Mouse (Mus musculus): ENCODE results near the gene Prss23. TPM values are rescaled to one million over a fixed set of nuclear protein-coding genes. Genes with fewer than 3 reads are reported as not detected.

Prss23 gene
- total and polyA plus RNA-seq, 3 experiments: 0.16 TPM; not detected in 2

GRCm38 (mm10) chr7:89463246-89463645, 63.7 kb downstream of the Prss23 start:
- TF ChIP-seq TAL1 (conservative IDR thresholded peaks at IDR 0.05; ENCODE audit: low read depth, low read length) (no peak), CTCF (IDR thresholded peaks at IDR 0.05; ENCODE audit: low read depth, low read length) (no peak), POLR2AphosphoS5 (IDR thresholded peaks at IDR 0.05; ENCODE audit: insufficient replicate concordance, low read depth, low read length) (no peak), GATA1 (IDR thresholded peaks at IDR 0.05; ENCODE audit: borderline replicate concordance, low read length) (no peak), GATA2 (IDR thresholded peaks at IDR 0.05; ENCODE audit: borderline replicate concordance, low read depth, low read length) (no peak)
- Histone ChIP-seq H3K9me3 (replicated peaks) (no peaks in the 10 kb centered on the region), H3K4me3 (ENCODE audit: low read depth, low read length) (no peak overlapping the region), H3K4me1 (ENCODE audit: insufficient read depth, low read depth, low read length) (no peaks in the 10 kb centered on the region), H3K36me3 (replicated peaks) (no peaks in the 10 kb centered on the region), H3K27me3 (ENCODE audit: insufficient read depth, low read length) (no peaks in the 10 kb centered on the region)
- no peak for DNase-seq (ENCODE audit: low spot score)
- no peak for ATAC-seq (ENCODE audit: extremely low read depth, insufficient number of reproducible peaks, low FRiP score, poor library complexity, severe bottlenecking)

GRCm38 (mm10) chr7:89462646-89463207, 64.3 kb downstream of the Prss23 start:
- TF ChIP-seq POLR2AphosphoS5 (IDR thresholded peaks at IDR 0.05; ENCODE audit: insufficient replicate concordance, low read depth, low read length): no peak
- TF ChIP-seq CTCF (IDR thresholded peaks at IDR 0.05; ENCODE audit: low read depth, low read length): no peak
- no peak for TF ChIP-seq GATA1 (IDR thresholded peaks at IDR 0.05; ENCODE audit: borderline replicate concordance, low read length)
- TF ChIP-seq GATA2 (IDR thresholded peaks at IDR 0.05; ENCODE audit: borderline replicate concordance, low read depth, low read length): no peak
- no peak for TF ChIP-seq TAL1 (conservative IDR thresholded peaks at IDR 0.05; ENCODE audit: low read depth, low read length)
- Histone ChIP-seq H3K27me3 (ENCODE audit: insufficient read depth, low read length) (no peaks in the 10 kb centered on the region), H3K4me1 (ENCODE audit: insufficient read depth, low read depth, low read length) (no peaks in the 10 kb centered on the region), H3K4me3 (ENCODE audit: low read depth, low read length) (no peak overlapping the region), H3K36me3 (replicated peaks) (no peaks in the 10 kb centered on the region), H3K9me3 (replicated peaks) (no peaks in the 10 kb centered on the region)
- no peak for DNase-seq (ENCODE audit: low spot score)
- ATAC-seq (ENCODE audit: extremely low read depth, insufficient number of reproducible peaks, low FRiP score, poor library complexity, severe bottlenecking): no peak

GRCm38 (mm10) chr7:89461351-89461750, 65.6 kb downstream of the Prss23 start:
- DNase-seq (ENCODE audit: low spot score) (no peak), ATAC-seq (ENCODE audit: extremely low read depth, insufficient number of reproducible peaks, low FRiP score, poor library complexity, severe bottlenecking) (no peak)
- Histone ChIP-seq H3K4me1 (ENCODE audit: insufficient read depth, low read depth, low read length) (no peaks in the 10 kb centered on the region), H3K36me3 (replicated peaks) (no peaks in the 10 kb centered on the region), H3K4me3 (ENCODE audit: low read depth, low read length) (no peak overlapping the region), H3K27me3 (ENCODE audit: insufficient read depth, low read length) (no peaks in the 10 kb centered on the region), H3K9me3 (replicated peaks) (no peaks in the 10 kb centered on the region)
- no peak for TF ChIP-seq POLR2AphosphoS5 (IDR thresholded peaks at IDR 0.05; ENCODE audit: insufficient replicate concordance, low read depth, low read length)
- no peak for TF ChIP-seq GATA1 (IDR thresholded peaks at IDR 0.05; ENCODE audit: borderline replicate concordance, low read length)
- TF ChIP-seq GATA2 (IDR thresholded peaks at IDR 0.05; ENCODE audit: borderline replicate concordance, low read depth, low read length): no peak
- no peak for TF ChIP-seq CTCF (IDR thresholded peaks at IDR 0.05; ENCODE audit: low read depth, low read length)
- no peak for TF ChIP-seq TAL1 (conservative IDR thresholded peaks at IDR 0.05; ENCODE audit: low read depth, low read length)

GRCm38 (mm10) chr7:89460911-89461310, 66.1 kb downstream of the Prss23 start:
- DNase-seq (ENCODE audit: low spot score): no peak
- no peaks in the 10 kb centered on the region for H3K27me3 ChIP-seq (ENCODE audit: insufficient read depth, low read length)
- H3K4me1 ChIP-seq (ENCODE audit: insufficient read depth, low read depth, low read length): no peaks in the 10 kb centered on the region
- H3K4me3 ChIP-seq (ENCODE audit: low read depth, low read length): no peak overlapping the region
- no peaks in the 10 kb centered on the region for H3K9me3 ChIP-seq (replicated peaks)
- TF ChIP-seq GATA2 (IDR thresholded peaks at IDR 0.05; ENCODE audit: borderline replicate concordance, low read depth, low read length) (no peak), POLR2AphosphoS5 (IDR thresholded peaks at IDR 0.05; ENCODE audit: insufficient replicate concordance, low read depth, low read length) (no peak), CTCF (IDR thresholded peaks at IDR 0.05; ENCODE audit: low read depth, low read length) (no peak), TAL1 (conservative IDR thresholded peaks at IDR 0.05; ENCODE audit: low read depth, low read length) (no peak), GATA1 (IDR thresholded peaks at IDR 0.05; ENCODE audit: borderline replicate concordance, low read length) (no peak)
- ATAC-seq (ENCODE audit: extremely low read depth, insufficient number of reproducible peaks, low FRiP score, poor library complexity, severe bottlenecking): no peak
- H3K36me3 ChIP-seq (replicated peaks): no peaks in the 10 kb centered on the region

- Histone ChIP-seq H3K36me3 (replicated peaks) (no peaks in the 10 kb centered on the region), H3K27me3 (ENCODE audit: insufficient read depth, low read length) (no peaks in the 10 kb centered on the region), H3K4me1 (ENCODE audit: insufficient read depth, low read depth, low read length) (no peaks in the 10 kb centered on the region), H3K9me3 (replicated peaks) (no peaks in the 10 kb centered on the region), H3K4me3 (ENCODE audit: low read depth, low read length) (no peak overlapping the region)
- TF ChIP-seq GATA1 (IDR thresholded peaks at IDR 0.05; ENCODE audit: borderline replicate concordance, low read length) (no peak), CTCF (IDR thresholded peaks at IDR 0.05; ENCODE audit: low read depth, low read length) (no peak), POLR2AphosphoS5 (IDR thresholded peaks at IDR 0.05; ENCODE audit: insufficient replicate concordance, low read depth, low read length) (no peak)
- DNase-seq (ENCODE audit: low spot score): no peak
- no peak for ATAC-seq (ENCODE audit: extremely low read depth, insufficient number of reproducible peaks, low FRiP score, poor library complexity, severe bottlenecking)
Observed at GRCm38 (mm10) chr7:89459691-89460090, 67.3 kb downstream of the Prss23 start.

Other genes with a start within 250 kb of the Prss23 start
- 17.8 and 25.1 TPM in 2 replicates for gene Tmem135, start 123.0 kb downstream of the Prss23 start, total RNA-seq (2014; fragmentation: Nextera tagmentation)
- 22.9 and 23.1 TPM in 2 replicates for gene Tmem135, start 123.0 kb downstream of the Prss23 start, total RNA-seq (2017)
- gene Tmem135, start 123.0 kb downstream of the Prss23 start, polyA plus RNA-seq (2012): 108 and 112 TPM in 2 replicates
- gene Fzd4, start 122.8 kb downstream of the Prss23 start, total RNA-seq (2014; fragmentation: Nextera tagmentation): not detected in 2 replicates
- gene Fzd4, start 122.8 kb downstream of the Prss23 start, total RNA-seq (2017): 0.06 and 0.11 TPM in 2 replicates
- not detected in 2 replicates for gene Fzd4, start 122.8 kb downstream of the Prss23 start, polyA plus RNA-seq (2012)
- gene Me3, start 105.2 kb upstream of the Prss23 start, total RNA-seq (2014; fragmentation: Nextera tagmentation): not detected in 2 replicates
- 0.17 and 0.33 TPM in 2 replicates for gene Me3, start 105.2 kb upstream of the Prss23 start, total RNA-seq (2017)
- gene Me3, start 105.2 kb upstream of the Prss23 start, polyA plus RNA-seq (2012): not detected in 2 replicates